ENCODE assay signal across 21 mouse cellular contexts in genomic region chr5:119326895-119327294, GRCm38 (mm10).
DNase-seq lines count a peak whose midpoint lies in the region; ATAC-seq lines count a peak whose summit lies in the region.
"Had no signal": no experiment of that assay in that cellular context is flagged by ENCODE, and none has a peak within 500 bp of the region (broad histone marks: within the 10 kb centered on the region; RNA-seq: fewer than 3 reads in every experiment).

No protein-coding gene starts in this region.

- H3K9ac ChIP-seq in heart, embryonic 12.5 days = no peak overlapping the region

- H3K4me3 ChIP-seq in heart, embryonic 12.5 days = no peak overlapping the region

- ATAC-seq in heart, embryonic 12.5 days (ENCODE audit: insufficient number of reproducible peaks, low FRiP score) = no peak
- ATAC-seq: activated CD4-positive, CD25-positive, alpha-beta regulatory T cell, adult 4 months; CD4-positive, CD25-positive, alpha-beta regulatory T cell, adult 4 months; Patski had no signal

- H3K9me3 ChIP-seq in heart, embryonic 12.5 days (replicated peaks) = no peaks in the 10 kb centered on the region

- H3K4me1 ChIP-seq in heart, embryonic 12.5 days (replicated peaks) = peaks cover 13% of the 10 kb centered on the region

- peak; percentile 54 for DNase-seq in adrenal gland, adult 2 months
- no peak for DNase-seq in adrenal gland, postnatal 25 days
- peak; percentile 20 for DNase-seq in adrenal gland, postnatal 14 days
- no peak for DNase-seq in adrenal gland, postnatal 4 days (ENCODE audit: low spot score in 2 of 2)
- peak; percentile 74 for DNase-seq in heart, adult 11 months
- DNase-seq: adrenal gland, adult 8-10 months; adrenal gland, postnatal 10 days; B cell, adult 2 months; cerebellum, adult 11 months; cerebellum, adult 11-12 months; cerebellum, adult 18-20 months; cerebellum, adult 2 months; cerebellum, adult 8-10 months; cerebellum, adult 9-10 months; cerebellum, adult 9-11 months had no signal

- no peaks in the 10 kb centered on the region for H3K36me3 ChIP-seq in heart, embryonic 12.5 days
- H3K36me3 ChIP-seq: G1E had no signal

- H3K27me3 ChIP-seq in heart, embryonic 12.5 days (replicated peaks) = no peaks in the 10 kb centered on the region
- H3K27me3 ChIP-seq: CH12.LX, Patski had no signal

- 79% methylated on average over 8 of the region's 8 CpGs for WGBS in heart, embryonic 12.5 days

- H3K27ac ChIP-seq in heart, embryonic 12.5 days (ENCODE audit: poor library complexity, severe bottlenecking) = no peak overlapping the region

- no peak overlapping the region for H3K4me2 ChIP-seq in heart, embryonic 12.5 days

Comparison
In these comparisons a context has a peak if more than half of its experiments do, and no peak if none do; other contexts are left out.
1. DNase-seq: peak in adrenal gland, adult 2 months (single experiment), adrenal gland, postnatal 14 days (single experiment) and heart, adult 11 months (single experiment); none in adrenal gland, postnatal 25 days (single experiment) and adrenal gland, postnatal 4 days (0 of 2).